Mouse (Mus musculus): ENCODE data around the gene Smu1. TPM values are rescaled to one million over a fixed set of nuclear protein-coding genes. Genes with fewer than 3 reads are reported as not detected.
"Not testable (repeated sequence)": the region's sequence is repeated elsewhere in the genome, so short reads cannot be mapped to it uniquely, and the experiment has no call there.

Smu1 gene
- polyA plus RNA-seq, 2 experiments: 37.3 to 73.2 TPM

DNA sequence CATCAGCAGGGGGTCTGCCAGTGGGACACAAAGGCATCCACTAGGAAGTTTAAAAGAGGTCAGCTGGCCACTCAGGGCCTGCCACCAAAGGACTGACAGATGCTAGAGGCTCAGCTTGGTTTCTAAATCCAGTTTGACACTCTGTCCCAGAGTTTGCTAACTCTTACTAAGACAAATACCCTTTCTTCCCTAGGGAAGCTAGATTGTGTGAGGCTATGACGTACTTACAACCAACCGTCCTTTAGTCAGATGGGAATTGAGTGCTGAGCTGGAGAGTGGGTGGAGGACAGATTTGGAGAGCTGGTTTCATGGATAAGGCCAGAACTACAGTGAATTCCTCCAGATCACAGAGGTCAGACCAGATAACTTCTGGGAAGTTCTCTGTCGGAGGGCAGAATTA is 43.1 kb upstream of the Smu1 start:
- no peak overlapping the region for H3K27ac ChIP-seq
- peaks cover 8% of the 10 kb centered on the region for H3K36me3 ChIP-seq (replicated peaks; ENCODE audit: control insufficient read depth, insufficient read depth, low read depth)
- no peak for ATAC-seq (ENCODE audit: insufficient read depth)
- H3K4me3 ChIP-seq (ENCODE audit: insufficient read depth in 1 of 2, low read depth in 2 of 2, low read length in 2 of 2): no peak overlapping the region
- H3K4me2 ChIP-seq (ENCODE audit: low read depth): no peak overlapping the region
- no peaks in the 10 kb centered on the region for H3K27me3 ChIP-seq (ENCODE audit: control insufficient read depth, insufficient read depth, low read length)
- no peaks in the 10 kb centered on the region for H3K9me3 ChIP-seq (ENCODE audit: control insufficient read depth, low read length)
- peaks cover 0 to 9% of the 10 kb centered on the region in 2 experiments; a peak in 2 of 4 replicates for H3K4me1 ChIP-seq (replicated peaks; ENCODE audit: control insufficient read depth in 2 of 2, insufficient read depth in 2 of 2, low read length in 1 of 2)
- no peak for DNase-seq (ENCODE audit: low read depth in 3 of 3, low spot score in 3 of 3)
- WGBS (ENCODE audit: insufficient replicate concordance): 40% methylated on average over 3 of the region's 3 CpGs
- H3K9ac ChIP-seq (replicated peaks): no peak overlapping the region
- TF ChIP-seq CTCF (IDR thresholded peaks at IDR 0.05; ENCODE audit: low read depth) (no peak), EP300 (IDR thresholded peaks at IDR 0.05; ENCODE audit: low read depth) (no peak)

DNA sequence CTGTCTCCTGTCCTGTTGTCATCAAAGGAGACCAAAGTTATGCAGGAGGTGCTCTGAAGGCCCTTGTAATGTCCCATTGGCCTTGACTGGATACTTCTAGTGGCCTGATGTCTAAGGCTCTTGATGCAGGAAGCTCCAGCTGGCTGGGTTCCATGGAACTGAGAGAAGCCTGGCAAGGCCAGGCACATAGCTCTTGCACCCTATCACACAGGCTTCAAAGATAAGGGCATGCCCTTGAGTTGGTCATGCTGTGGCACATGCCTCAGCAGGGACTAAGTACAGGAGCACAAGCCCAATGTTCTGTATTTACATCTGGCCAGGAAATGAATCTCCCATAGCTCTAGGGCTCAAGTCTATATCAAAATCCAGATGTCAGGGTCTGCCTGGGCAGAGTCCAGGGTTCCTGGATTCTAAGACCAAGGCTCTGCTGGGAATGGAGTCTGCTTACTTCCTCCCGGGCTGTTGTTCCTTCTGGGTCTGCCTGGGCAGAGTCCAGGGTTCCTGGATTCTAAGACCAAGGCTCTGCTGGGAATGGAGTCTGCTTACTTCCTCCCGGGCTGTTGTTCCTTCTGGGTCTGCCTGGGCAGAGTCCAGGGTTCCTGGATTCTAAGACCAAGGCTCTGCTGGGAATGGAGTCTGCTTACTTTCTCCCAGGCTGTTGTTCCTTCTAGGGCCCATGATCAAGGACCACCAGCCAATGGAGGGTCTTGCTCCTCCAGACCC is 41.3 kb upstream of the Smu1 start:
- H3K9me3 ChIP-seq (ENCODE audit: control insufficient read depth, low read length); ATAC-seq (ENCODE audit: insufficient read depth); DNase-seq (ENCODE audit: low read depth in 3 of 3, low spot score in 3 of 3); H3K4me1 ChIP-seq (replicated peaks; ENCODE audit: control insufficient read depth in 2 of 2, insufficient read depth in 2 of 2, low read length in 1 of 2); H3K4me2 ChIP-seq (ENCODE audit: low read depth); H3K27ac ChIP-seq; H3K36me3 ChIP-seq (replicated peaks; ENCODE audit: control insufficient read depth, insufficient read depth, low read depth); H3K9ac ChIP-seq (replicated peaks); H3K4me3 ChIP-seq (ENCODE audit: insufficient read depth in 1 of 2, low read depth in 2 of 2, low read length in 2 of 2); H3K27me3 ChIP-seq (ENCODE audit: control insufficient read depth, insufficient read depth, low read length): not testable (repeated sequence)
- WGBS (ENCODE audit: insufficient replicate concordance): no CpG with 5 or more reads among the region's 2 CpGs

DNA sequence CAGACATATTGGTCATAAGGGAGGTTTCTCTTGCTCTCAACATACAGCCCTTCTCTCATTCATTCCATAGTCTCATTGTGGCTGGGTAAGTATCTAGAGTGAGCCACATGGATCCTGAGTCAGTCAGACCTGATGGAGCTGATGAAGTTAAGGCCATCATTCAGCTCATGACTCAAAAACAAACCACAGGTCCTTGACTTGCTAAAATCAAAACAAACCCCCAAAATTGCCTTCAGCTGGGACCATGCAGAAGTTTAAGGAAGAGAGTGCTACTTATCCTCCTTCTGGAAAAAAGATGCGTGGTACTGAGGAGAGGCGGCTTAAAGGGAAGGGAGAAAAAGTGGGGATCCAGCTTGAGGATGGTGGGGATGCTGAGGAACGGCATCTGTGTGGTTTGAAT is 38.0 kb upstream of the Smu1 start:
- Histone ChIP-seq H3K27me3 (ENCODE audit: control insufficient read depth, insufficient read depth, low read length) (no peaks in the 10 kb centered on the region), H3K4me1 (replicated peaks; ENCODE audit: control insufficient read depth in 2 of 2, insufficient read depth in 2 of 2, low read length in 1 of 2) (peaks cover 0 to under 1% of the 10 kb centered on the region in 2 experiments; a peak in 1 of 4 replicates), H3K4me3 (ENCODE audit: insufficient read depth in 1 of 2, low read depth in 2 of 2, low read length in 2 of 2) (no peak overlapping the region), H3K9me3 (ENCODE audit: control insufficient read depth, low read length) (no peaks in the 10 kb centered on the region), H3K36me3 (replicated peaks; ENCODE audit: control insufficient read depth, insufficient read depth, low read depth) (no peaks in the 10 kb centered on the region), H3K27ac (no peak overlapping the region), H3K4me2 (ENCODE audit: low read depth) (no peak overlapping the region), H3K9ac (replicated peaks) (no peak overlapping the region)
- 83% methylated on average over 3 of the region's 3 CpGs for WGBS (ENCODE audit: insufficient replicate concordance)
- DNase-seq (ENCODE audit: low read depth in 3 of 3, low spot score in 3 of 3) (no peak), ATAC-seq (ENCODE audit: insufficient read depth) (no peak)
- TF ChIP-seq EP300 (IDR thresholded peaks at IDR 0.05; ENCODE audit: low read depth) (no peak), CTCF (IDR thresholded peaks at IDR 0.05; ENCODE audit: low read depth) (no peak)

DNA sequence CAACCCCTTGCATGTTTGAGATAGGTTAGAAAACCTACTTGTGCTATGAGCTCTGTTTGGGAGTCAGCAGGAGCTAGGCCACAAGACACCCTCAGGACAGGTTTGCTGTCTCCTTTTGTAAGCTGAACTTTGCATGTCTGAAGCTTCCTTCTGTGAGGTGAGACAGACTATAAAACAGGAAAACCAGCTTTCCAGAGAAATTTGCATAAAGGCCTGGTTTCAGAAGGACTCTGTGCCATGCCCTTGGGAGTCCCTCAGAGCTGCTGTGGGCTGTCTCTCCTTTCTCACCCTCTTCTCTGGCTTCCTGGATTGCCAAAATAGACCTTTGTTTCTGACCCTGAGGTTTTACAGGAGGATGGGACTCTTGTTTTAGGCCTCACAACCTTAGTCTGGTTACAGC is 36.6 kb upstream of the Smu1 start:
- H3K9ac ChIP-seq (replicated peaks): no peak overlapping the region
- no peak overlapping the region for H3K27ac ChIP-seq
- H3K9me3 ChIP-seq (ENCODE audit: control insufficient read depth, low read length): no peaks in the 10 kb centered on the region
- no peak for ATAC-seq (ENCODE audit: insufficient read depth)
- no peaks in the 10 kb centered on the region for H3K27me3 ChIP-seq (ENCODE audit: control insufficient read depth, insufficient read depth, low read length)
- H3K36me3 ChIP-seq (replicated peaks; ENCODE audit: control insufficient read depth, insufficient read depth, low read depth): no peaks in the 10 kb centered on the region
- H3K4me3 ChIP-seq (ENCODE audit: insufficient read depth in 1 of 2, low read depth in 2 of 2, low read length in 2 of 2): no peak overlapping the region
- DNase-seq (ENCODE audit: low read depth in 3 of 3, low spot score in 3 of 3): no peak
- H3K4me1 ChIP-seq (replicated peaks; ENCODE audit: control insufficient read depth in 2 of 2, insufficient read depth in 2 of 2, low read length in 1 of 2): no peaks in the 10 kb centered on the region
- no peak overlapping the region for H3K4me2 ChIP-seq (ENCODE audit: low read depth)
- TF ChIP-seq EP300 (IDR thresholded peaks at IDR 0.05; ENCODE audit: low read depth): no peak
- no peak for TF ChIP-seq CTCF (IDR thresholded peaks at IDR 0.05; ENCODE audit: low read depth)

DNA sequence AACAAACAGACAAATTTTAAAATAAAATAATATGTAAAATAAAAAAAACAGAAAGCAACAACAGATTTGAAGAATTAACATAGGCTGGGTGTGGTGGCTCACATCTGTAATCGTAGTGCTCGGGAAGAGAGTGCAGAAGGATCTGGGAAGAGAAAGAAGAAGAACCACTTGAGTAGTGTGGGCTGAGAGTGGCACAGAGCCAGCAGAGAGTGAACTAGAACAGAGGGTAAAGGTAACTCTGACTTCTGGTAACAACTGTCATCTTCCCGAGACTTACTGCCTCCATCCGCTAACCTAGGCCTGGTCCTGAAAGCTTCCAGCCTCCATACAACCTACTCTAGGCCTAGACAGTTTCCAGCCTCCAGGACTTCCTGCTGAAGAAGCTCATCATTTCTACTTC is 33.5 kb upstream of the Smu1 start:
- WGBS (ENCODE audit: insufficient replicate concordance): 88% methylated on average over 4 of the region's 4 CpGs

More for the DNA sequence above, 33.5 kb upstream of the Smu1 start:
- no peaks in the 10 kb centered on the region for H3K4me1 ChIP-seq (replicated peaks; ENCODE audit: control insufficient read depth in 2 of 2, insufficient read depth in 2 of 2, low read length in 1 of 2)
- no peak overlapping the region for H3K9ac ChIP-seq (replicated peaks)
- H3K4me2 ChIP-seq (ENCODE audit: low read depth): no peak overlapping the region
- no peaks in the 10 kb centered on the region for H3K27me3 ChIP-seq (ENCODE audit: control insufficient read depth, insufficient read depth, low read length)
- DNase-seq (ENCODE audit: low read depth in 3 of 3, low spot score in 3 of 3) (no peak), ATAC-seq (ENCODE audit: insufficient read depth) (no peak)
- H3K9me3 ChIP-seq (ENCODE audit: control insufficient read depth, low read length): no peaks in the 10 kb centered on the region
- H3K4me3 ChIP-seq (ENCODE audit: insufficient read depth in 1 of 2, low read depth in 2 of 2, low read length in 2 of 2): no peak overlapping the region
- H3K36me3 ChIP-seq (replicated peaks; ENCODE audit: control insufficient read depth, insufficient read depth, low read depth): no peaks in the 10 kb centered on the region
- H3K27ac ChIP-seq: no peak overlapping the region
- TF ChIP-seq CTCF (IDR thresholded peaks at IDR 0.05; ENCODE audit: low read depth): no peak
- no peak for TF ChIP-seq EP300 (IDR thresholded peaks at IDR 0.05; ENCODE audit: low read depth)

All from liver, embryonic 14.5 days (tissue).